Mouse (Mus musculus): ENCODE data around the gene Rgl1. TPM values are rescaled to one million over a fixed set of nuclear protein-coding genes. Genes with fewer than 3 reads are reported as not detected.

Rgl1 gene
- polyA plus RNA-seq, 1 experiment, result 14.4 TPM

- Histone ChIP-seq H3K27ac (ENCODE audit: insufficient read depth, low read length) (no peak overlapping the region), H3K27me3 (ENCODE audit: control insufficient read depth, insufficient read depth, low read length) (no peaks in the 10 kb centered on the region), H3K36me3 (ENCODE audit: control insufficient read depth, insufficient read depth, low read length) (no peaks in the 10 kb centered on the region), H3K4me3 (ENCODE audit: extremely low read depth, insufficient read depth, insufficient read length) (no peak overlapping the region), H3K4me1 (ENCODE audit: control insufficient read depth, insufficient read depth, insufficient read length) (no peaks in the 10 kb centered on the region)
- no peak for TF ChIP-seq CTCF (IDR thresholded peaks at IDR 0.05; ENCODE audit: extremely low read depth, insufficient read depth, insufficient read length, insufficient replicate concordance)
- TF ChIP-seq POLR2A (IDR thresholded peaks at IDR 0.05; ENCODE audit: low read depth, low read length), result no peak
- no peak for DNase-seq (ENCODE audit: low read depth in 1 of 2, low spot score in 2 of 2)
- 57% methylated on average over 6 of the region's 6 CpGs for WGBS
Observed at GRCm38 (mm10) chr1:152703941-152704340, 62.2 kb downstream of the Rgl1 start.

DNA sequence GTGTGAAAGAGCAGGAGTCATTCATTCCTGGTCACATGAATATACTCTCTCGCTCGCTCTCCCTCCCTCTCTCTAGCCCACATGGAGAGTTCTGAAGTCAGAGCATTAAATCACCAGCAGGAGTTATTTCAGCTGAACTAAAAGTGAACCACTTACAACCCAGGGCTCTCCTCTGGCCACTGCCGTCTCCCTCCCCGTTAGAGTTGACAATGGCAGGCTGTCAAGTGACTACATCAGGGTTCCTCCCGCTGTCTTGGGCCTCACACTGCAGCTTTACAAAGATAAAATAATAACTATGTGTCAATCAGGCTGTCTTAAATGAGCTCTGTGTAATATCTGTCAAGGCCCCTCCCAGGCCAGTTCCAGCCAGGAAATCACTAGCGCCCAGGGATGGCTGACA lies 63.2 kb downstream of the Rgl1 start:
- 81% methylated on average over 6 of the region's 6 CpGs for WGBS
- Histone ChIP-seq H3K4me1 (ENCODE audit: control insufficient read depth, insufficient read depth, insufficient read length) (no peaks in the 10 kb centered on the region), H3K36me3 (ENCODE audit: control insufficient read depth, insufficient read depth, low read length) (no peaks in the 10 kb centered on the region), H3K27ac (ENCODE audit: insufficient read depth, low read length) (no peak overlapping the region), H3K27me3 (ENCODE audit: control insufficient read depth, insufficient read depth, low read length) (no peaks in the 10 kb centered on the region), H3K4me3 (ENCODE audit: extremely low read depth, insufficient read depth, insufficient read length) (no peak overlapping the region)
- TF ChIP-seq POLR2A (IDR thresholded peaks at IDR 0.05; ENCODE audit: low read depth, low read length) (no peak), CTCF (IDR thresholded peaks at IDR 0.05; ENCODE audit: extremely low read depth, insufficient read depth, insufficient read length, insufficient replicate concordance) (no peak)
- DNase-seq (ENCODE audit: low read depth in 1 of 2, low spot score in 2 of 2), result no peak

GRCm38 (mm10) chr1:152701066-152701465 lies 65.1 kb downstream of the Rgl1 start:
- Histone ChIP-seq H3K27ac (ENCODE audit: insufficient read depth, low read length) (no peak overlapping the region), H3K27me3 (ENCODE audit: control insufficient read depth, insufficient read depth, low read length) (no peaks in the 10 kb centered on the region), H3K36me3 (ENCODE audit: control insufficient read depth, insufficient read depth, low read length) (no peaks in the 10 kb centered on the region), H3K4me3 (ENCODE audit: extremely low read depth, insufficient read depth, insufficient read length) (no peak overlapping the region), H3K4me1 (ENCODE audit: control insufficient read depth, insufficient read depth, insufficient read length) (peaks cover 3% of the 10 kb centered on the region; the same call in 1 of the 2 replicates)
- 87% methylated on average over 5 of the region's 5 CpGs for WGBS
- no peak for DNase-seq (ENCODE audit: low read depth in 1 of 2, low spot score in 2 of 2)
- TF ChIP-seq POLR2A (IDR thresholded peaks at IDR 0.05; ENCODE audit: low read depth, low read length) (no peak), CTCF (IDR thresholded peaks at IDR 0.05; ENCODE audit: extremely low read depth, insufficient read depth, insufficient read length, insufficient replicate concordance) (no peak)

GRCm38 (mm10) chr1:152697341-152697740 lies 68.8 kb downstream of the Rgl1 start:
- Histone ChIP-seq H3K4me3 (ENCODE audit: extremely low read depth, insufficient read depth, insufficient read length) (no peak overlapping the region), H3K36me3 (ENCODE audit: control insufficient read depth, insufficient read depth, low read length) (no peaks in the 10 kb centered on the region), H3K4me1 (ENCODE audit: control insufficient read depth, insufficient read depth, insufficient read length) (peaks cover 8% of the 10 kb centered on the region; the same call in 1 of the 2 replicates), H3K27ac (ENCODE audit: insufficient read depth, low read length) (no peak overlapping the region), H3K27me3 (ENCODE audit: control insufficient read depth, insufficient read depth, low read length) (no peaks in the 10 kb centered on the region)
- DNase-seq (ENCODE audit: low read depth in 1 of 2, low spot score in 2 of 2), result no peak
- WGBS, result 52% methylated on average over 3 of the region's 3 CpGs
- no peak for TF ChIP-seq CTCF (IDR thresholded peaks at IDR 0.05; ENCODE audit: extremely low read depth, insufficient read depth, insufficient read length, insufficient replicate concordance)
- no peak for TF ChIP-seq POLR2A (IDR thresholded peaks at IDR 0.05; ENCODE audit: low read depth, low read length)

- 77% methylated on average over 9 of the region's 9 CpGs for WGBS
- Histone ChIP-seq H3K4me1 (ENCODE audit: control insufficient read depth, insufficient read depth, insufficient read length) (peaks cover 8% of the 10 kb centered on the region; the same call in 1 of the 2 replicates), H3K27me3 (ENCODE audit: control insufficient read depth, insufficient read depth, low read length) (no peaks in the 10 kb centered on the region), H3K27ac (ENCODE audit: insufficient read depth, low read length) (no peak overlapping the region), H3K4me3 (ENCODE audit: extremely low read depth, insufficient read depth, insufficient read length) (no peak overlapping the region), H3K36me3 (ENCODE audit: control insufficient read depth, insufficient read depth, low read length) (no peaks in the 10 kb centered on the region)
- no peak for TF ChIP-seq CTCF (IDR thresholded peaks at IDR 0.05; ENCODE audit: extremely low read depth, insufficient read depth, insufficient read length, insufficient replicate concordance)
- no peak for TF ChIP-seq POLR2A (IDR thresholded peaks at IDR 0.05; ENCODE audit: low read depth, low read length)
- DNase-seq (ENCODE audit: low read depth in 1 of 2, low spot score in 2 of 2), result no peak
Observed at GRCm38 (mm10) chr1:152695491-152695890, 70.7 kb downstream of the Rgl1 start.

DNA sequence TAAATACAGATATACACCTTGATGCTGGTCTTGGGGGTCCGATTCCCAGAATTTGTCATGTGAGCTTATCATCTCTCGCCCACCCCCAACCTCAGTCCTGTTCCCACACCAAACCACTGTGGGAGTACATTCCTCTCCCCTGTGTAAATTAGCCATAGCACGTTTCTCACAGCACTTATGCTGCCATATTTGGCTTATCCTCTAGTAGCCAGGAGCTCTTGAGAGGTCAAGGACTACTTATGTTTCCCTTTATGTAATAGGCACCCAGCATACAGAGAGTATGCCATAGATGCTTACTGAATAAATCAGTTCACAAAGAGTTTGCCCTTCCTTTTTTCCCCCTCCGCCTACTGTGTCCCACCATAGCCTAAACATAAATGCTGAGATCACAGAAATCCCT lies 76.2 kb downstream of the Rgl1 start:
- TF ChIP-seq CTCF (IDR thresholded peaks at IDR 0.05; ENCODE audit: extremely low read depth, insufficient read depth, insufficient read length, insufficient replicate concordance) (no peak), POLR2A (IDR thresholded peaks at IDR 0.05; ENCODE audit: low read depth, low read length) (no peak)
- Histone ChIP-seq H3K4me1 (ENCODE audit: control insufficient read depth, insufficient read depth, insufficient read length) (no peaks in the 10 kb centered on the region; the same call in 1 of the 2 replicates), H3K36me3 (ENCODE audit: control insufficient read depth, insufficient read depth, low read length) (no peaks in the 10 kb centered on the region), H3K27ac (ENCODE audit: insufficient read depth, low read length) (no peak overlapping the region), H3K4me3 (ENCODE audit: extremely low read depth, insufficient read depth, insufficient read length) (no peak overlapping the region), H3K27me3 (ENCODE audit: control insufficient read depth, insufficient read depth, low read length) (no peaks in the 10 kb centered on the region)
- DNase-seq (ENCODE audit: low read depth in 1 of 2, low spot score in 2 of 2), result no peak
- WGBS, result 85% methylated on average over 4 of the region's 4 CpGs

- no peaks in the 10 kb centered on the region; the same call in 1 of the 2 replicates for H3K4me1 ChIP-seq (ENCODE audit: control insufficient read depth, insufficient read depth, insufficient read length)
- no peaks in the 10 kb centered on the region for H3K36me3 ChIP-seq (ENCODE audit: control insufficient read depth, insufficient read depth, low read length)
- H3K27ac ChIP-seq (ENCODE audit: insufficient read depth, low read length), result no peak overlapping the region
- WGBS, result 30% methylated on average over 8 of the region's 8 CpGs
- no peaks in the 10 kb centered on the region for H3K27me3 ChIP-seq (ENCODE audit: control insufficient read depth, insufficient read depth, low read length)
- no peak for DNase-seq (ENCODE audit: low read depth in 1 of 2, low spot score in 2 of 2)
- H3K4me3 ChIP-seq (ENCODE audit: extremely low read depth, insufficient read depth, insufficient read length), result no peak overlapping the region
- TF ChIP-seq POLR2A (IDR thresholded peaks at IDR 0.05; ENCODE audit: low read depth, low read length), result no peak
- TF ChIP-seq CTCF (IDR thresholded peaks at IDR 0.05; ENCODE audit: extremely low read depth, insufficient read depth, insufficient read length, insufficient replicate concordance), result no peak
Observed at GRCm38 (mm10) chr1:152687733-152688181, 78.4 kb downstream of the Rgl1 start.
